In genomic region chr15:30170031-30170430, GRCm38 (mm10) we compare ENCODE assay signal across 22 mouse cellular contexts. TPM values are rescaled to one million over a fixed set of nuclear protein-coding genes. Genes with fewer than 3 reads are reported as not detected.
DNase-seq lines count a peak whose midpoint lies in the region; ATAC-seq and TF ChIP-seq lines count a peak whose summit lies in the region.
"Had no signal": no experiment of that assay in that cellular context is flagged by ENCODE, and none has a peak within 500 bp of the region (broad histone marks: within the 10 kb centered on the region; RNA-seq: fewer than 3 reads in every experiment).

No protein-coding gene starts in this region.

- H3K4me2 ChIP-seq in forebrain, postnatal 0 days (ENCODE audit: low read depth): no peak overlapping the region
- H3K4me2 ChIP-seq in forebrain, embryonic 13.5 days: no peak overlapping the region
- no peak overlapping the region for H3K4me2 ChIP-seq in stomach, postnatal 0 days (replicated peaks; ENCODE audit: low read depth)
- H3K4me2 ChIP-seq in kidney, embryonic 16.5 days (replicated peaks; ENCODE audit: low read depth, low read length): no peak overlapping the region
- H3K4me2 ChIP-seq: hindbrain, embryonic 14.5 days; limb, embryonic 13.5 days; liver, embryonic 12.5 days had no signal

- TF ChIP-seq CTCF in forebrain, postnatal 0 days (IDR thresholded peaks at IDR 0.05; ENCODE audit: low read depth): peak; percentile 47
- TF ChIP-seq CTCF in stomach, postnatal 0 days (IDR thresholded peaks at IDR 0.05; ENCODE audit: low read depth): peak; percentile 32

- H3K9ac ChIP-seq in forebrain, postnatal 0 days: no peak overlapping the region
- H3K9ac ChIP-seq in forebrain, embryonic 13.5 days: no peak overlapping the region
- no peak overlapping the region for H3K9ac ChIP-seq in stomach, postnatal 0 days (ENCODE audit: low read length)
- H3K9ac ChIP-seq in kidney, embryonic 16.5 days (replicated peaks; ENCODE audit: low read length): no peak overlapping the region
- H3K9ac ChIP-seq: hindbrain, embryonic 14.5 days; limb, embryonic 13.5 days; liver, embryonic 12.5 days had no signal

- no peak overlapping the region for H3K4me3 ChIP-seq in forebrain, postnatal 0 days (ENCODE audit: low read depth, low read length)
- H3K4me3 ChIP-seq in forebrain, embryonic 13.5 days: no peak overlapping the region
- no peak overlapping the region for H3K4me3 ChIP-seq in stomach, postnatal 0 days (ENCODE audit: low read depth, low read length)
- no peak overlapping the region for H3K4me3 ChIP-seq in kidney, embryonic 16.5 days (ENCODE audit: low read length)
- H3K4me3 ChIP-seq: embryonic facial prominence, embryonic 10.5 days; gastrocnemius, adult 2 months; limb, embryonic 13.5 days; liver, embryonic 12.5 days; megakaryocyte, embryonic 14.5 days had no signal

- intact Hi-C loops in left cerebral cortex, postnatal 4 days (cut with DNase I): loop anchor here (5.0 to 10.0 kb wide), 2 partner anchors 572 to 1085 kb away; no protein-coding TSS in a partner anchor

- no peaks in the 10 kb centered on the region for H3K9me3 ChIP-seq in forebrain, postnatal 0 days (ENCODE audit: low read length)
- H3K9me3 ChIP-seq in forebrain, embryonic 13.5 days (replicated peaks): no peaks in the 10 kb centered on the region
- H3K9me3 ChIP-seq in stomach, postnatal 0 days (ENCODE audit: control insufficient read depth, low read length): no peaks in the 10 kb centered on the region
- H3K9me3 ChIP-seq in kidney, embryonic 16.5 days (ENCODE audit: low read length): no peaks in the 10 kb centered on the region
- H3K9me3 ChIP-seq: embryonic facial prominence, embryonic 10.5 days; limb, embryonic 13.5 days; liver, embryonic 12.5 days; megakaryocyte, embryonic 14.5 days had no signal

- DNase-seq in forebrain, postnatal 0 days: peak; percentile 47
- DNase-seq in left cerebral cortex, postnatal 4 days: peak; percentile 33
- DNase-seq in left cerebral cortex, adult 11 months (ENCODE audit: low spot score): no peak
- DNase-seq in right cerebral cortex, postnatal 4 days: peak; percentile 15
- DNase-seq in right cerebral cortex, postnatal 36 days (ENCODE audit: low spot score in 2 of 2): no peak
- DNase-seq in stomach, postnatal 0 days (ENCODE audit: low spot score): no peak
- DNase-seq: adrenal gland, postnatal 10 days; gastrocnemius, adult 2 months; heart, postnatal 36 days; kidney, adult 9 months; kidney, postnatal 36 days; lung, adult 18-20 months; lung, postnatal 14 days; thymus, postnatal 25 days had no signal

- WGBS in forebrain, postnatal 0 days: 65% methylated on average over 8 of the region's 8 CpGs
- 73% methylated on average over 8 of the region's 8 CpGs for WGBS in forebrain, embryonic 13.5 days
- WGBS in stomach, postnatal 0 days: 67% methylated on average over 8 of the region's 8 CpGs
- WGBS in kidney, embryonic 16.5 days: 75% methylated on average over 8 of the region's 8 CpGs

- H3K27ac ChIP-seq in forebrain, postnatal 0 days (ENCODE audit: low read depth, low read length): no peak overlapping the region
- H3K27ac ChIP-seq in forebrain, embryonic 13.5 days: no peak overlapping the region
- H3K27ac ChIP-seq in stomach, postnatal 0 days (replicated peaks): no peak overlapping the region
- H3K27ac ChIP-seq in kidney, embryonic 16.5 days (ENCODE audit: low read length): no peak overlapping the region
- H3K27ac ChIP-seq: embryonic facial prominence, embryonic 10.5 days; gastrocnemius, adult 2 months; hindbrain, embryonic 14.5 days; limb, embryonic 13.5 days; liver, embryonic 12.5 days had no signal

- ATAC-seq in forebrain, postnatal 0 days: no peak
- ATAC-seq in forebrain, embryonic 13.5 days: no peak
- ATAC-seq in stomach, postnatal 0 days (ENCODE audit: low FRiP score, low TSS enrichment): no peak
- ATAC-seq in kidney, embryonic 16.5 days (ENCODE audit: low FRiP score, low TSS enrichment): no peak
- ATAC-seq: liver, embryonic 12.5 days; midbrain, embryonic 16.5 days had no signal

- H3K27me3 ChIP-seq in forebrain, postnatal 0 days (ENCODE audit: insufficient read depth, low read length): no peaks in the 10 kb centered on the region
- 0 out of 2 replicates have a peak, but pooled peaks cover 5% of the 10 kb centered on the region for H3K27me3 ChIP-seq in forebrain, embryonic 13.5 days
- H3K27me3 ChIP-seq in stomach, postnatal 0 days (ENCODE audit: control insufficient read depth, insufficient read depth, low read length): no peaks in the 10 kb centered on the region; the same call in 1 of the 2 replicates
- peaks cover 49% of the 10 kb centered on the region for H3K27me3 ChIP-seq in kidney, embryonic 16.5 days (ENCODE audit: insufficient read depth, low read length)

- H3K4me1 ChIP-seq in forebrain, postnatal 0 days (ENCODE audit: insufficient read depth): peaks cover 3% of the 10 kb centered on the region; the same call in 1 of the 2 replicates
- H3K4me1 ChIP-seq in forebrain, embryonic 13.5 days: peaks cover 16% of the 10 kb centered on the region
- 0 out of 2 replicates have a peak, but pooled peaks cover 4% of the 10 kb centered on the region for H3K4me1 ChIP-seq in stomach, postnatal 0 days (replicated peaks; ENCODE audit: control insufficient read depth, insufficient read depth)
- H3K4me1 ChIP-seq in kidney, embryonic 16.5 days (ENCODE audit: insufficient read depth, low read length): peaks cover 12% of the 10 kb centered on the region

- no peaks in the 10 kb centered on the region for H3K36me3 ChIP-seq in forebrain, postnatal 0 days (ENCODE audit: insufficient read depth)
- no peaks in the 10 kb centered on the region for H3K36me3 ChIP-seq in forebrain, embryonic 13.5 days (ENCODE audit: poor library complexity, severe bottlenecking)
- no peaks in the 10 kb centered on the region for H3K36me3 ChIP-seq in stomach, postnatal 0 days (ENCODE audit: control insufficient read depth, insufficient read depth, low read length)
- no peaks in the 10 kb centered on the region for H3K36me3 ChIP-seq in kidney, embryonic 16.5 days (ENCODE audit: insufficient read depth, low read length)
- H3K36me3 ChIP-seq: embryonic facial prominence, embryonic 10.5 days; limb, embryonic 13.5 days; liver, embryonic 12.5 days had no signal

- no peak for TF ChIP-seq EP300 in stomach, postnatal 0 days (optimal IDR thresholded peaks at IDR 0.05)

RNA-seq across cellular contexts. Expression of gene Ctnnd2, which starts 2.4 kb away (rescaled TPM):
- 130 and 134 TPM in 2 replicates for total RNA-seq in forebrain, postnatal 0 days (2014; rRNA removed)
- polyA plus RNA-seq in forebrain, postnatal 0 days (2015; fragmentation: Nextera tagmentation; extraction: Ambion mirVana): 62.1 and 73.6 TPM in 2 replicates
- polyA plus RNA-seq in forebrain, embryonic 13.5 days (2015; fragmentation: Nextera tagmentation; extraction: Ambion mirVana): 60.4 and 60.7 TPM in 2 replicates
- total RNA-seq in left cerebral cortex, postnatal 4 days (2021): 100 to 1,000 TPM; 283 to 289 TPM
- 0.53 and 1.5 TPM in 2 replicates for polyA plus RNA-seq in stomach, postnatal 0 days (2015; fragmentation: Nextera tagmentation; extraction: Ambion mirVana)
- polyA plus RNA-seq in kidney, embryonic 16.5 days (2015; fragmentation: Nextera tagmentation; extraction: Ambion mirVana): 3.6 and 3.9 TPM in 2 replicates
- total RNA-seq: gastrocnemius, adult 2 months had no signal

Comparison
In these comparisons a context has a peak if more than half of its experiments do, and no peak if none do; other contexts are left out.
1. DNase-seq: peak in forebrain, postnatal 0 days (single experiment), left cerebral cortex, postnatal 4 days (single experiment) and right cerebral cortex, postnatal 4 days (single experiment); none in left cerebral cortex, adult 11 months (single experiment), right cerebral cortex, postnatal 36 days (0 of 2) and stomach, postnatal 0 days (single experiment).
2. RNA of gene Ctnnd2, which starts 2.4 kb away (polyA plus RNA-seq): 62.1 to 73.6 TPM in forebrain, postnatal 0 days and 60.4 to 60.7 TPM in forebrain, embryonic 13.5 days; 3.6 to 3.9 TPM in kidney, embryonic 16.5 days and 0.53 to 1.5 TPM in stomach, postnatal 0 days; every median in the first group is over 10 times any median in the second.